Mouse (Mus musculus): ENCODE measurements around the gene Tspan11. TPM values are rescaled to one million over a fixed set of nuclear protein-coding genes. Genes with fewer than 3 reads are reported as not detected.
A peak's percentile ranks its signal among the peaks of the same experiment; 100 is the strongest.

Tspan11 gene
- polyA plus RNA-seq, 1 experiment from 2014 or later, result 9.6 TPM

- H3K9ac ChIP-seq (replicated peaks; ENCODE audit: low read depth, low read length), result no peak overlapping the region
- no peak overlapping the region for H3K4me3 ChIP-seq (replicated peaks; ENCODE audit: low read length)
- H3K27ac ChIP-seq (ENCODE audit: low read length), result no peak overlapping the region
- H3K36me3 ChIP-seq (ENCODE audit: control insufficient read depth, insufficient read depth), result no peaks in the 10 kb centered on the region
- peaks cover 3% of the 10 kb centered on the region; the same call in 1 of the 2 replicates for H3K4me1 ChIP-seq (replicated peaks; ENCODE audit: control insufficient read depth, insufficient read depth, low read length)
- H3K4me2 ChIP-seq (ENCODE audit: low read length), result no peak overlapping the region
- no peaks in the 10 kb centered on the region; the same call in 1 of the 2 replicates for H3K9me3 ChIP-seq (ENCODE audit: control insufficient read depth, low read length)
- no peaks in the 10 kb centered on the region for H3K27me3 ChIP-seq (replicated peaks; ENCODE audit: control insufficient read depth, insufficient read depth, low read length)
- 95% methylated on average over 3 of the region's 3 CpGs for WGBS
- no peak for ATAC-seq
These were observed 10.0 kb downstream of the Tspan11 start for GRCm38 (mm10) chr6:127897342-127897741.

GRCm38 (mm10) chr6:127900062-127900461, 12.7 kb downstream of the Tspan11 start:
- Histone ChIP-seq H3K4me2 (ENCODE audit: low read length) (no peak overlapping the region), H3K9ac (replicated peaks; ENCODE audit: low read depth, low read length) (no peak overlapping the region), H3K4me3 (replicated peaks; ENCODE audit: low read length) (no peak overlapping the region), H3K4me1 (replicated peaks; ENCODE audit: control insufficient read depth, insufficient read depth, low read length) (peaks cover 3% of the 10 kb centered on the region; the same call in 1 of the 2 replicates), H3K27me3 (replicated peaks; ENCODE audit: control insufficient read depth, insufficient read depth, low read length) (no peaks in the 10 kb centered on the region), H3K36me3 (ENCODE audit: control insufficient read depth, insufficient read depth) (no peaks in the 10 kb centered on the region), H3K27ac (ENCODE audit: low read length) (no peak overlapping the region), H3K9me3 (ENCODE audit: control insufficient read depth, low read length) (no peaks in the 10 kb centered on the region; the same call in 1 of the 2 replicates)
- no peak for ATAC-seq
- 93% methylated on average over 6 of the region's 6 CpGs for WGBS

- H3K27ac ChIP-seq (ENCODE audit: low read length), result no peak overlapping the region
- peak; percentile 36; the same call in 1 of the 2 replicates for ATAC-seq
- peaks cover 3% of the 10 kb centered on the region; the same call in 1 of the 2 replicates for H3K4me1 ChIP-seq (replicated peaks; ENCODE audit: control insufficient read depth, insufficient read depth, low read length)
- no peak overlapping the region for H3K4me3 ChIP-seq (replicated peaks; ENCODE audit: low read length)
- no peak overlapping the region for H3K9ac ChIP-seq (replicated peaks; ENCODE audit: low read depth, low read length)
- no peaks in the 10 kb centered on the region; the same call in 1 of the 2 replicates for H3K9me3 ChIP-seq (ENCODE audit: control insufficient read depth, low read length)
- H3K36me3 ChIP-seq (ENCODE audit: control insufficient read depth, insufficient read depth), result no peaks in the 10 kb centered on the region
- 54% methylated on average over 3 of the region's 3 CpGs for WGBS
- H3K4me2 ChIP-seq (ENCODE audit: low read length), result no peak overlapping the region
- no peaks in the 10 kb centered on the region for H3K27me3 ChIP-seq (replicated peaks; ENCODE audit: control insufficient read depth, insufficient read depth, low read length)
These were observed 13.9 kb downstream of the Tspan11 start for GRCm38 (mm10) chr6:127901261-127901660.

- H3K27me3 ChIP-seq (replicated peaks; ENCODE audit: control insufficient read depth, insufficient read depth, low read length), result no peaks in the 10 kb centered on the region
- ATAC-seq, result 0 out of 2 replicates have a peak, but pooled peaks have one; percentile 50
- no peak overlapping the region for H3K4me2 ChIP-seq (ENCODE audit: low read length)
- no peak overlapping the region for H3K27ac ChIP-seq (ENCODE audit: low read length)
- H3K4me3 ChIP-seq (replicated peaks; ENCODE audit: low read length), result no peak overlapping the region
- peaks cover 3% of the 10 kb centered on the region; the same call in 1 of the 2 replicates for H3K4me1 ChIP-seq (replicated peaks; ENCODE audit: control insufficient read depth, insufficient read depth, low read length)
- WGBS, result 78% methylated on average over 5 of the region's 5 CpGs
- H3K9ac ChIP-seq (replicated peaks; ENCODE audit: low read depth, low read length), result no peak overlapping the region
- no peaks in the 10 kb centered on the region; the same call in 1 of the 2 replicates for H3K9me3 ChIP-seq (ENCODE audit: control insufficient read depth, low read length)
- no peaks in the 10 kb centered on the region for H3K36me3 ChIP-seq (ENCODE audit: control insufficient read depth, insufficient read depth)
These were observed 14.3 kb downstream of the Tspan11 start for GRCm38 (mm10) chr6:127901669-127902068.

- no peak for ATAC-seq
- Histone ChIP-seq H3K9ac (replicated peaks; ENCODE audit: low read depth, low read length) (no peak overlapping the region), H3K9me3 (ENCODE audit: control insufficient read depth, low read length) (no peaks in the 10 kb centered on the region), H3K4me1 (replicated peaks; ENCODE audit: control insufficient read depth, insufficient read depth, low read length) (peaks cover 3% of the 10 kb centered on the region; the same call in 1 of the 2 replicates), H3K27ac (ENCODE audit: low read length) (no peak overlapping the region), H3K4me2 (ENCODE audit: low read length) (no peak overlapping the region), H3K36me3 (ENCODE audit: control insufficient read depth, insufficient read depth) (no peaks in the 10 kb centered on the region), H3K4me3 (replicated peaks; ENCODE audit: low read length) (no peak overlapping the region), H3K27me3 (replicated peaks; ENCODE audit: control insufficient read depth, insufficient read depth, low read length) (no peaks in the 10 kb centered on the region)
- 89% methylated on average over 8 of the region's 8 CpGs for WGBS
These were observed 15.2 kb downstream of the Tspan11 start for GRCm38 (mm10) chr6:127902559-127902958.

GRCm38 (mm10) chr6:127910638-127911037, 23.2 kb downstream of the Tspan11 start:
- no peak overlapping the region for H3K9ac ChIP-seq (replicated peaks; ENCODE audit: low read depth, low read length)
- no peak for ATAC-seq
- 89% methylated on average over 4 of the region's 4 CpGs for WGBS

GRCm38 (mm10) chr6:127911687-127912086, 24.3 kb downstream of the Tspan11 start:
- WGBS, result 72% methylated on average over 4 of the region's 4 CpGs
- Histone ChIP-seq H3K27me3 (replicated peaks; ENCODE audit: control insufficient read depth, insufficient read depth, low read length) (no peaks in the 10 kb centered on the region), H3K4me1 (replicated peaks; ENCODE audit: control insufficient read depth, insufficient read depth, low read length) (no peaks in the 10 kb centered on the region), H3K4me3 (replicated peaks; ENCODE audit: low read length) (no peak overlapping the region), H3K4me2 (ENCODE audit: low read length) (no peak overlapping the region), H3K36me3 (ENCODE audit: control insufficient read depth, insufficient read depth) (peaks cover 9% of the 10 kb centered on the region; the same call in 1 of the 2 replicates), H3K27ac (ENCODE audit: low read length) (no peak overlapping the region), H3K9me3 (ENCODE audit: control insufficient read depth, low read length) (peaks cover 4% of the 10 kb centered on the region; the same call in 1 of the 2 replicates), H3K9ac (replicated peaks; ENCODE audit: low read depth, low read length) (no peak overlapping the region)
- ATAC-seq, result no peak

More at GRCm38 (mm10) chr6:127910638-127911037, 23.2 kb downstream of the Tspan11 start:
- no peaks in the 10 kb centered on the region for H3K4me1 ChIP-seq (replicated peaks; ENCODE audit: control insufficient read depth, insufficient read depth, low read length)
- no peaks in the 10 kb centered on the region for H3K9me3 ChIP-seq (ENCODE audit: control insufficient read depth, low read length)
- no peak overlapping the region for H3K27ac ChIP-seq (ENCODE audit: low read length)
- no peaks in the 10 kb centered on the region for H3K27me3 ChIP-seq (replicated peaks; ENCODE audit: control insufficient read depth, insufficient read depth, low read length)
- peaks cover under 1% of the 10 kb centered on the region; the same call in 1 of the 2 replicates for H3K36me3 ChIP-seq (ENCODE audit: control insufficient read depth, insufficient read depth)
- no peak overlapping the region for H3K4me2 ChIP-seq (ENCODE audit: low read length)
- H3K4me3 ChIP-seq (replicated peaks; ENCODE audit: low read length), result no peak overlapping the region

GRCm38 (mm10) chr6:127912938-127913337, 25.5 kb downstream of the Tspan11 start:
- no peak overlapping the region for H3K9ac ChIP-seq (replicated peaks; ENCODE audit: low read depth, low read length)
- H3K4me2 ChIP-seq (ENCODE audit: low read length), result no peak overlapping the region
- no peak overlapping the region for H3K27ac ChIP-seq (ENCODE audit: low read length)
- H3K9me3 ChIP-seq (ENCODE audit: control insufficient read depth, low read length), result peaks cover 4% of the 10 kb centered on the region; the same call in 1 of the 2 replicates
- H3K36me3 ChIP-seq (ENCODE audit: control insufficient read depth, insufficient read depth), result peaks cover 9% of the 10 kb centered on the region; the same call in 1 of the 2 replicates
- WGBS, result 93% methylated on average over 3 of the region's 3 CpGs
- H3K27me3 ChIP-seq (replicated peaks; ENCODE audit: control insufficient read depth, insufficient read depth, low read length), result no peaks in the 10 kb centered on the region
- H3K4me3 ChIP-seq (replicated peaks; ENCODE audit: low read length), result no peak overlapping the region
- H3K4me1 ChIP-seq (replicated peaks; ENCODE audit: control insufficient read depth, insufficient read depth, low read length), result peaks cover 3% of the 10 kb centered on the region; the same call in 1 of the 2 replicates
- ATAC-seq, result no peak

- H3K36me3 ChIP-seq (ENCODE audit: control insufficient read depth, insufficient read depth), result peaks cover 9% of the 10 kb centered on the region; the same call in 1 of the 2 replicates
- H3K4me3 ChIP-seq (replicated peaks; ENCODE audit: low read length), result no peak overlapping the region
- peaks cover 3% of the 10 kb centered on the region; the same call in 1 of the 2 replicates for H3K4me1 ChIP-seq (replicated peaks; ENCODE audit: control insufficient read depth, insufficient read depth, low read length)
- H3K27ac ChIP-seq (ENCODE audit: low read length), result no peak overlapping the region
- no peak overlapping the region for H3K4me2 ChIP-seq (ENCODE audit: low read length)
- WGBS, result 66% methylated on average over 3 of the region's 3 CpGs
- peaks cover 4% of the 10 kb centered on the region; the same call in 1 of the 2 replicates for H3K9me3 ChIP-seq (ENCODE audit: control insufficient read depth, low read length)
- H3K9ac ChIP-seq (replicated peaks; ENCODE audit: low read depth, low read length), result no peak overlapping the region
- peak; percentile 42; the same call in 1 of the 2 replicates for ATAC-seq
- H3K27me3 ChIP-seq (replicated peaks; ENCODE audit: control insufficient read depth, insufficient read depth, low read length), result no peaks in the 10 kb centered on the region
These were observed 29.6 kb downstream of the Tspan11 start for GRCm38 (mm10) chr6:127916993-127917392.

All from forebrain, embryonic 16.5 days (tissue).